Mouse (Mus musculus) spleen, adult 12 weeks (tissue): ENCODE measurements around the gene Fuk.
"Not testable (repeated sequence)": the region's sequence is repeated elsewhere in the genome, so short reads cannot be mapped to it uniquely, and the experiment has no call there.

Experiments used
- DNase-seq: peaks from one replicate; pipeline ENCODE4 v3.0.0; 2022; ENCODE audit warnings: low spot score

Fuk gene

DNA sequence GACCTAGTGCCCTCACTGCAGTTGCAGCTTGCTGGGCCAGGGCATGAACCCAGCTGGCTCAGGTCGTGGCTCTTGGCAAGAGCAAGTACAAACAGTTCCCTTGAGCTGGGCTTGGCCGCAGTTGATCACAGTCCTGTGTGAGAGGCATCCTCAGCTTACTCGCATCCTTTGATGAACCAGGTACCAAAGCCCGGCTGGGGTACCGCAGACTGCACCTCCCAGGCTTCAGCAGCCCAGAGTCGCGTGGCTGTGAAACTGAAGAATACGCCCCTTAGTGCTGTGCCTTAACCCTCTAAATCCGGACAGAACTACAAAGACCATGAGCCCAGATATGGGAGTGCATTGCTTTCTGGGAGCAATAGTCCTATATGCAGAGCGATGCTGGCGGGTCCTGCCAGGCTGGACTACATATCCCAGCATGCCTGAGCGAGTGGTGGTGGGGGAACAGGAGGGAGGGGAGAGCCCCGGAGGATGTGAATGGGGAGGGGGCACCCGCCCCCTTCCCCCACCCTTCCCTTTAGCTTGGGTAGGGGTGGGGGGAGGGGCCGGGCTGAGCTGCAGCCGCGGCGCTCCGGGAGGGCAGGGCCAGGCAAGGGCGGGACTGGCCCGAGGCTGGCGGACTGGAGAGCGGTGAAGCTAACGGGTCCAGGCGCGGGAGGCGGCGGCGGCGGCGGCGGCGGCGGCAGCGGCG lies 17.2 kb upstream of the Fuk start, which contains the start of gene St3gal2:
TSS of gene St3gal2 (plus strand) at position 582 of the 691 bp plus-strand sequence.
- DNase-seq = peak; percentile 75

DNA sequence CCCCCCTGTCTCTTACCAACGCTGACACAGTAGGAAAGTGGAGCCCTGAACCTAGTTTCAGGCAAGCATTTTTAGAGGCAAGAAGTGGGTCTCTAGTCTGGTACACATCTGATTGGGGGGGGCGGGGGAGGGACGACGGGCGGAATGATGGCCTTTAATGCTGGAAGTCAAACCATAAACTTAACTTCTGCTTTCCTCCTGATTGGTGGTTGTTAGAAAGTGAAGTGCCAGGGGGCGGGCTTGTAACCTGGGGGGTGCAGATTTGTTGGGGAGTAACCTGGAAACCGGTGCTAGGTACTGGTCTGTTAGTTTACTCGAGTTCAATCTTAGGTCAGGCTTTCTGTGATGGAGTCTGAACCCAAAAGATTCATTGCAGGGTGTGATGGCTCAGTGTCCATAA lies 16.2 kb upstream of the Fuk start:
- DNase-seq = no peak

GRCm38 (mm10) chr8:110918027-110918426 lies 15.7 kb upstream of the Fuk start:
- DNase-seq = no peak

- no peak for DNase-seq
These were observed 15.1 kb upstream of the Fuk start for GRCm38 (mm10) chr8:110917415-110917814.

GRCm38 (mm10) chr8:110911576-110912570 lies 9.6 kb upstream of the Fuk start:
- DNase-seq = no peak

- DNase-seq = not testable (repeated sequence)
These were observed 7.6 kb upstream of the Fuk start for GRCm38 (mm10) chr8:110909850-110910249.

- DNase-seq = no peak
These were observed 4.4 kb upstream of the Fuk start for GRCm38 (mm10) chr8:110906682-110907081.

- no peak for DNase-seq
These were observed 3.1 kb upstream of the Fuk start for GRCm38 (mm10) chr8:110905404-110905803.

DNA sequence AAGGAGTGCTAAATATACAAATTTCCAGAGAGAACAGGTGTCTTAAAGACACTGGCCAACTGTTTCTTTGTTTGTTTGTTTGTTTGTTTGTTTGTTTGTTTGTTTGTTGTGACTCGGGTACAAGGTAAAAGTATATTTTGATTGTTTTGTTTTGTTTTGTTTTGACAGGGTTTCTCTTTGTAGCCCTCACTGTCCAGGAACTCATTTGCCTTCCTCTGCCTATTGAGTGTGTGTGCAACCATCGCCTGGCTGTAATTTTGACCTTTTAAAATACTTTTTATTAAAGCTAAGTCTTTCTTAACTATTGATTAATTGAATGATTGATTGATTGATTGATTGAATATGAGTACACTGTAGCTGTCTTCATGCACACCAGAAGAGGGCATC lies 284 bp upstream of the Fuk start:
- DNase-seq = no peak

DNA sequence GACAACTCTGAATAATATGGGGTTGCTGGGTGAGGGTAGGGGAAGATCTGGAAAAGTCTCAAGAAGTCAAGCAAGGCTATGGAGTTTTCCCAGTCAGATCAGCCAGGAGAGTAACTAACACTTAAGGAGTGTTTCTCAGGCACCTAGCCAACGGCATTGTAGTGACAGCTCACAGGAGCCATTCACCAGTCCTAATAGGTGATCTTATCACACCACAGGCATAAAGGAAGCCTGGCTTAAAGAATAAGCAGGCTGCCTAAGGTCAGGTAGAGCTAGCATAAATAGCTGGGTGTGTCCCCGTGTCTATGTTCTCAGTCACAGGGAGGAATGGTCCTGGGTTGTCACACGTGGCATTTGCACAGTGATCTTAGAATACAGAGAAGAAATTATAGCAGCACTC lies 1.2 kb downstream of the Fuk start:
- no peak for DNase-seq

DNA sequence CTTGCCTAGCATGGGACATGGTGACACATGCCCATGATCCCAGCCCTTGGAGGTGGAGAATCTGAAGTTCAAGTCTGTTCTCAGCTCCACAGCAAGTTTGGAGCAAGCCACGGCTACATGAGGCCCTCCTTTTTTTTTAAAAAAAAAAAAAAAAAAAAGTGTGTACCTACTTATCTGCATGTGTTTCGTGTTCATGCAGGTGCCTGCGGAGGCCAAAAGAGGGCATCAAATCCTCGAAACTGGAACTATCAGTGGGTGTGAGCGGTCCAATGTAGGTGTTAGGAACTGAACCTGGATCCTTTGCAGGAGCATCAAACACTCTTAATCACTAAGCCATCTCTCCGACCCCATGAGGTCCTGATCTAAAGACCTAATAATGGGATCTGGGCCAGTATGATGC lies 4.8 kb downstream of the Fuk start:
- DNase-seq = no peak

DNA sequence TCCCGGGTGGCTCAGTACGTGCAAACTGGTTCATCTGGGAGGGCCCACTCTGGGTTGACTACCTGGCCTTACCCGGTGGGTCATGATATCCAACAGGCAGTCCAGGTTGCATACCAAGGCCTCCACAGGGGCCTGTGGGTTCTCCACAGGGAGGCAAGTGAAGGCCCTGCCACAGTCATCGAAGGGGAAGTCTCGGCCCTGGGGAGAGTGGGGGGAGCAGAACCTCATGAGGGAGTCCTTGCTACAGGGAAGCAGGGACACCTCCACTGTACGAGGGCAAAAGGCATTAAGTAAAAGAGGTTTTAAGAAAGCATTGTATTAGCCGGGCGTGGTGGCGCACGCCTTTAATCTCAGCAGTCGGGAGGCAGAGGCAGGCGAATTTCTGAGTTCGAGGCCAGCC lies 6.5 kb downstream of the Fuk start:
- no peak for DNase-seq

DNA sequence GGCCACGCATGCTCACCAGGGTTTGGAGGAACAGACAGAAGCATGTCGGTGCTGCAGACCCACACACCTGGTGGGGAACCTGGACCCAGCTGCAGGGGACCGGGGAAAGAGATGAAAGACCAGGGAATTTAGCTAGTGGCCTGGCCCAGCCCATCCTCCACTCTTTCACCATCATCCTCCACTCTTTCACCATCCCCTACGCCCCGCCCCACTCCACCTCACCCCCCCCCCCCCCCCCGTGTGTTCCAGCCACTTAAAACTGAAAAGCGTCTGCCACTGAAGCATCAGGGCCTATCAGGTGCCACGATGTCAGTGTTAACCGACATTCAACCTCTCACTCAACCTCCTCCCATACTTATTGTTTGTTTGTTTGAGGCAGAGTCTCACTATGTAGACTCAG lies 7.0 kb downstream of the Fuk start:
- DNase-seq = no peak

DNA sequence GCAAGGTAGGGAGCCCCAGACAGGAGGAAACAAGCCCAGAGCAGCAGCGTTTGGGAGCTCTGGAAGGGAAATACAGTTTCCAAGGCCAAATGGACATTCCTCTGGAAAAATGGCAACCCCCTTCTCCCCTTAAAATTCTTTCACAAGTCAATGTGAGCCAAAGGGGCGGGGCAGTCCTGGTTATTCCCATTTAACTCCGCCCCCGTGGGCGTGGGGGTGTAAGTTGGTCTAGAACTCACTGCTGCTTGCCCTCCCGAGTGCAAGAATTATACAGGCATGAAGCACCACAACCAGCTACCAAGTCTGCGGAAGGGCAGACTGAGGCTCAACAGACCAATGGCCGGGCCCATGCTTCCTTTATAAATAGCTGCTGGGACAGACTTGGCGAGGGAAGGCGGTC lies 7.4 kb downstream of the Fuk start:
- DNase-seq = no peak

- DNase-seq = no peak
These were observed 9.4 kb downstream of the Fuk start for GRCm38 (mm10) chr8:110892913-110893312.

- DNase-seq = no peak
These were observed 10.2 kb downstream of the Fuk start for GRCm38 (mm10) chr8:110892040-110892439.

DNA sequence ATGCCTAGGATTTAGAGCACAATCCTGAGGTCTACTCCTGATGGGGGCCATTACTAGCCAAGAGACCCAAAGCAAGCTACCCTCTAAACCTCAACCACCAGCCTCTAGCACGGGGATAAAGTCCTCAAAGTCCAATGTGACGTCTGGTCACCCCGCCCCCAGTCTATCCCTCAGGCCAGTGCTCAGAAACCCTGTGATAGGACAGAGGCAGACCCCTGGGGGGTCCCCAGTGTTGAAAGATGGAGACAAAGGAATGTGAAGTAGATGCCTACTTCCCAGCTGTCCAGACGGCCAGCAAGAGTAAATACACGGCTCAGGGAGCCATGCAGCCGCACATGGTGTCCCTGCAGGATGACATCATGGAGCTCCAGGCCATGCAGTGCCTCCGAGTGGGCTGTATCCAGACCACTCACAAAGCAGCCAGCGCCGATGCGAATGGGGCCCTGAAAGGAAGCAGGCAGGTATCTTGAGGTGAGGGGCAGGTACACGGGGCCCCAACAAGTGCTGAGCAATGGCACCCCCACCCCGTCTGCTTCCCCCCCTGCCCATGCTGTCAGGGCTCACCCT lies 12.3 kb downstream of the Fuk start:
- no peak for DNase-seq

DNA sequence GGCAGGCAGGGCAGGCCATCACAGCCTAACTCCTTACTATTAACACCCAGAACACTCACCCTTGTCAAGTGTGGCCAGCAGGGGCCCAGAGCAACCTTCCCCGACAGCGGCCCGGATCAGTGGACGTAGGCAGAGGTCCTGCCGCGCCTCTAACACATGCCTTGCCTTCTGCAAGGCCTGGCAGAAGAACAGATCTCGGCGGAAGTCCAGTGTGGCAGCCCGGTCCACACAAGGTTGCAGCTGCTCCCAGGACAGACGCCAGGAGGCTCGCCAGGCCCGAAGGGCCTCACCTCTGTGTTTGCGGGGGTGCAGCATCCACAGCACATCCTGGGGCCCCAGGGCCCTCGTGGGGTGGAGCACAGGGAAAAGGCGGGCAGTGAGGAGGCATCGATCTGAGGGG lies 13.4 kb downstream of the Fuk start:
- DNase-seq = no peak

DNA sequence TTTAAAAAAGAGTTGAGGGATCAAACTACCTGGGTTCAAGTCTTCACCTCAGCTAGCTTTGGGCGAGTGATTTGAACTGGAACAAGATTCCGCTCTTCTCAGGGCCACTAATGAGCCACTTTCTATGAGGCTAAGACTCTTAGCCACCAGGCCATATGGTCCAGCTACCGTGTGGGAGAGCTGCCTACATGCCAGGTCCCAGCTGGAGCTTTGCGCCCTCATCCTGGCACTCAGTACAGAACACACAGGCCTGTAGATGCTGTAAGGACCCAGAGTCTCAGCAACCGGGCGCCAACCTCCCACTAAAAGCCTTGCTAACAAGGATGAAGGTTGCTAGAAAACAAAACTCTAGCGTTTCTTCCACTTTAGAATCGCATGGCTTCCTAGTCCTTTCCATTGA lies 13.8 kb downstream of the Fuk start:
- no peak for DNase-seq

DNA sequence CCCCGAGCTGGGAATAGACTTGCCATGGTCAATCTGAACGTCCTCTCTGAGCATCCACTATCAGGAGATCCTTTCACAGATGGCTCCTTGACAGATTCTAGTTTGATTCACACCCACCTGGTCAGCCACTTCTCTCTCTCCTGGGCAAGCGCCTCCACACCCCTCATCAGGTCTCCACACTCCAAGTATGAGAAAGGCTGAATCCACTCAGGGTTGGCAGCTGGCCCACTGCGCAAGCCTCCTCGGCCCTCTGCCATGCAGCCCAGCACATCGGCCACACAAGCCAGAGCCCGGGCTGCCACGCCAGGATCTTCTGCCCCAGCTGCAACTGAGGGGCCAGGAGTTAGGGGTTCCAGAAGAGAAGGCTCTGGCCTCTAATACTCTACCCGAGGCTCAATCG lies 14.7 kb downstream of the Fuk start:
- no peak for DNase-seq

DNA sequence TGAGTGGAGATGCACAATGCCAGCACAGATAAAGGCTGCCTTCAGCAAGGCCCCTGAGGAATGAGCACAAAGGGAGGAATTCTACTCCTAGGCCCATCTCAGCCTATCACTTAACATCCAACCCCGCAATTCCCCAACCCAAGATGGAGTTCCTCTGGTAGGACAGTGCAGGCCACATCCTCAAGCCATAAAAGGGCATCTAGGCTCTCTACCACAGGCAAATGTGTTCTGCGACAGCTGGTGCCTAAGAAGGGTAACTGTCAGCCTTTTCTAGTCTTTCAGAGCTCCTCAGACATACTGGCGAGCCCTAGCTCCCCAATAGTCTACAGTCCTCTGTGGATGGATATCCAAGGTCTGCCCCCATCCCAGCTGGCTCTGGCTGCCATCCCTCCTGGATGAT lies 15.7 kb downstream of the Fuk start:
- DNase-seq = no peak

DNA sequence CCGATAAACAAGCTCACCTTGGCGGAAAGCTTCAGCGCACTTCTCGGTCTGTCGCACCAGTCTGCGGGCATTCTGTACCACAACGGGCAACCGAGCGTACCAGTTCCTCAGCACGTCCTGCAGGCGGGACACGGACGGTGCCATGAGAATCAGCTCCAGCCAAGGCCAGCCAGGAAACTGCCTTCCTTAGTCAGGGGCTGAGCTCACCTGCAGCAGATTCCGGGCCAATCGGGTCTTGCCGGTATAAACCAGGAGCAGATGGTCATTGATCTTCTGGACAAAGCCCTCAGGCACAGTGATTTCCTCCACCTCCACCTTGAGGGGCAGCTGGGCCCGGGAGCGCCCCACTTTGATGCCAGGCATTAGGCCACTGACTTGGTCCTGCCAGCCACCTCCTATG lies 18.5 kb downstream of the Fuk start:
- no peak for DNase-seq

DNA sequence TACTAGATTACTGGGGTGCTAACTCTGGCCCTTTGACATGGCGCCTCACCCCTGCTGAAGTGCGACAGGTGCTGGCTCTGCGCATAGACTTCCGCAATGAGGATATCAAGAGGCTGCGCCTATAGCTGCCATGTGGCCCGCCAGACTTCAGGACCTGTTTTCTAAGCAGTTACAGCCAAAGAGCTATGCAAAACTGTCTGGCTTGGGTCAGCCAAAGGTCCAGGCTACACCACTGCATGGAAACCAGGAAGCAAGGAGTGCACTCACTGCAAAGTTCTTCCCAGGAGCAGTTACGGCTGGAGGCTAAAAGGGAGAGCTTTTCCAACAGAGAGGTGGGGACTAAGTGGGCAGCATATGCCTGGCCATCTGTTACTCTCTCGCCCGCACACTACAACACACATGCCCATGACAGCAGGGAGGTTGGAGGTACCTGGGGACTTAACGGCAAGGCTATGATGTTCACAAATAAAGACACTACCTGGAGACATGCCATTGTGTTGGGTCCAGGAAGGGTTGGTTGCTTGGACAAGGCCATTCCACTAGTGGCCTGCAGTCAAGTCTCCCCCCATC lies 20.5 kb downstream of the Fuk start:
- no peak for DNase-seq
